Mouse (Mus musculus) liver, embryonic 15.5 days (tissue): ENCODE measurements at regions not wholly inside any gene's neighbourhood (a gene's known extent, or its start where the extent isn't known, plus 50 kb on each side); places are given as distances from the start of the nearest gene placed in this dataset.

Experiments
- ATAC-seq: fragments of 200-750 bp; cut with Nextera tagmentation; 2 replicates; pipeline ENCODE4 v1.8.0; 2017; ENCODE audit warnings: moderate number of reproducible peaks, mild to moderate bottlenecking, moderate library complexity; ENCODE audit not compliant: insufficient read depth
- H3K27ac ChIP-seq: fragments of 300-500 bp; sonication (generic); replicated peaks from 2 replicates; pipeline ENCODE4 v1.5.1; 2015; ENCODE audit warnings: mild to moderate bottlenecking, inconsistent platforms
- H3K27me3 ChIP-seq: fragments of 300-500 bp; sonication (generic); 2 replicates; pipeline ENCODE4 v1.6.1; 2015; ENCODE audit warnings: mild to moderate bottlenecking, inconsistent platforms
- H3K36me3 ChIP-seq: fragments of 300-500 bp; sonication (generic); replicated peaks from 2 replicates; pipeline ENCODE4 v1.6.1; 2015; ENCODE audit warnings: moderate library complexity, mild to moderate bottlenecking, inconsistent platforms
- H3K4me1 ChIP-seq: fragments of 300-500 bp; sonication (generic); replicated peaks from 2 replicates; pipeline ENCODE4 v1.6.1; 2015; ENCODE audit warnings: inconsistent platforms
- H3K4me2 ChIP-seq: fragments of 300-500 bp; sonication (generic); 2 replicates; pipeline ENCODE4 v1.6.1; 2015; ENCODE audit warnings: moderate library complexity, mild to moderate bottlenecking, inconsistent platforms
- H3K4me3 ChIP-seq: fragments of 300-500 bp; sonication (generic); replicated peaks from 2 replicates; pipeline ENCODE4 v1.5.1; 2015; ENCODE audit warnings: mild to moderate bottlenecking, inconsistent platforms
- H3K9ac ChIP-seq: fragments of 300-500 bp; sonication (generic); 2 replicates; pipeline ENCODE4 v1.6.1; 2015; ENCODE audit warnings: moderate library complexity, mild to moderate bottlenecking, inconsistent platforms
- H3K9me3 ChIP-seq: fragments of 300-500 bp; sonication (generic); replicated peaks from 2 replicates; pipeline ENCODE4 v1.6.1; 2016; ENCODE audit warnings: inconsistent platforms
- WGBS: fragments of 180-500 bp; shearing (Covaris S2); methylation state at CpG from one replicate; pipeline ENCODE4 v1.1.7; 2015; ENCODE audit warnings: mixed read lengths; ENCODE audit not compliant: insufficient replicate concordance; 5-methylcytosine and 5-hydroxymethylcytosine counted together

GRCm38 (mm10) chr19:14658479-14658878 is 60.6 kb upstream of the Tle4 start:
- no peaks in the 10 kb centered on the region for H3K36me3 ChIP-seq
- H3K27me3 ChIP-seq, result no peaks in the 10 kb centered on the region
- H3K4me1 ChIP-seq, result no peaks in the 10 kb centered on the region
- H3K4me2 ChIP-seq, result no peak overlapping the region
- no peak overlapping the region for H3K9ac ChIP-seq
- H3K4me3 ChIP-seq, result no peak overlapping the region
- ATAC-seq, result no peak
- H3K27ac ChIP-seq, result no peak overlapping the region
- no peaks in the 10 kb centered on the region for H3K9me3 ChIP-seq
- 52% methylated on average over 2 of the region's 2 CpGs for WGBS

DNA sequence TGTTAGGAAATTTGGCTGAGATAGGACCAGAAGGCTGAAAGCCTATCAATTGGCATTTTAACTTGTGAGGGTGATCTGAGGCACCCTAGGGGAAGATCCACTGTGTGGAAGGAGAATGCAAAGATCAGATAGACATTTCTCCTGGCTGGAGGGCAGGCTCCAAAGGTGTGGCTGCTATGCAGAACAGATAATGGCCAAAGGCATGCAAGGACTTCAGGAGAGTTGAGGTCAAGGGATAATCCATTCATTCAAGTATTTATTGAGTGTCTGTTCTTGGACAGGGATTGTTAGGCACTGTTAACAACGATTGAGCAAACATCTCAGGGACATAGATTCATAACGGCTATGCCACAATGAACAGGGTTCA is 58.2 kb upstream of the Tle4 start:
- no peak for ATAC-seq
- no peaks in the 10 kb centered on the region for H3K27me3 ChIP-seq

DNA sequence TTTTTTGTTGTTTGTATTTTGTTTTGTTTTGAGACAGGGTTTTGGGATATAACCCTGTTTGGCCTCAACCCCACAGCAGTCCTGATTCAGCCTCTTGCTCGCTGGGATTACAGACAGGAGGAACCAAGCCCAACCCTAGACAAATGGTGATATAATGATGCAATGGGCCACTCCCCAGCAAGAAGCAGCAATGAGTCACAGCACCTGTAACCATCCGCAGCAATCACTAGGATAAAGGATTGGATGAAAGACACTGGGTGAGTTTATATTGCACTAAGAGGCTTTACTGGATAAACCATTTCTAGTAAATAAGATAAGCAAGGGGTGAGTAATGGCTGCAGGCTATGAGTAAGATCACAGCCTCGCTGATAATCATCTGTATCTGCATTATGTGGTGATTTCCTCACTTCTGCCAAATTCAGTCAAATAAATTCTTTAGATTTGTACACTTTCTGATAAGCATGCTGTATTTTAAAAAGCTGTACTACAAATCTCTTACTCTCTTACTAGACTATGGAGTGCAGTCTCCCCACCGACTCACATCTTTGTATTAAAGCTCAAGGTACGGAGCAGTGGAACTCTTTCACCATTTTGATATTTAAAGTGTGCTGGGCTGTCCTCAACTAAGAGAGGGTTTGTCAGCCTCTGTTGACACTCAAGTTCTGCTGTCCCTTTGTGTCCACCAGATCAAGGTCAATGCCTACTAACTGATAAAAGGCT is 57.6 kb upstream of the Tle4 start:
- 48% methylated on average over 5 of the region's 5 CpGs for whole genome bisulfite sequencing
- no peaks in the 10 kb centered on the region for H3K4me1 ChIP-seq
- H3K4me2 ChIP-seq, result no peak overlapping the region
- H3K27me3 ChIP-seq, result no peaks in the 10 kb centered on the region
- ATAC-seq, result no peak
- no peaks in the 10 kb centered on the region for H3K9me3 ChIP-seq
- no peaks in the 10 kb centered on the region for H3K36me3 ChIP-seq
- no peak overlapping the region for H3K4me3 ChIP-seq
- H3K27ac ChIP-seq, result no peak overlapping the region
- no peak overlapping the region for H3K9ac ChIP-seq

More for the DNA sequence above, 58.2 kb upstream of the Tle4 start:
- H3K9me3 ChIP-seq, result no peaks in the 10 kb centered on the region
- H3K9ac ChIP-seq, result no peak overlapping the region
- WGBS, result 67% methylated on average over 2 of the region's 2 CpGs
- no peak overlapping the region for H3K4me2 ChIP-seq
- H3K27ac ChIP-seq, result no peak overlapping the region
- H3K4me3 ChIP-seq, result no peak overlapping the region
- no peaks in the 10 kb centered on the region for H3K36me3 ChIP-seq
- H3K4me1 ChIP-seq, result no peaks in the 10 kb centered on the region
